Mouse (Mus musculus): ENCODE measurements at regions not wholly inside any gene's neighbourhood (a gene's known extent, or its start where the extent isn't known, plus 50 kb on each side); places are given as distances from the start of the nearest gene placed in this dataset.

DNA sequence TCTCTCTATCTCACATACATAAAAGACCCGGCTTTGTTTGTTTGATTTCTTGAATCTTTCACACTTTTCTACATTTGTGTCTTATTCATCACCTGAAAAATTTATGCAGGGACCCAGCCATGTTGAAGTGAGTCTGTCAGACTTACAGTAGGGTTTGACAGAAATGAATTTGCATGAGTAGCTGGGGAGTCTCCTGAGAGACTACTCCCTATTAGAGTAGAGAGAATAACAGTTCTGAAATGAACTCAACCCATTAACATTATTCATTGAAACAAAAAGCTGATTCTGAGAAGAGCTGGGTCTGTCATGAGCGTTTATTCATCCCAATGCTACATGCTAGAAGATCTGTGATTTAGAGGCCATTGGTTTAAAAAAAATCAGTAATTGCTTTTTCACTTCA is 82.0 kb upstream of the Snx19 start:
- TF ChIP-seq CTCF (IDR thresholded peaks at IDR 0.05; ENCODE audit: low read depth, low read length) (no peak), TAL1 (conservative IDR thresholded peaks at IDR 0.05; ENCODE audit: low read depth, low read length) (no peak), POLR2AphosphoS5 (IDR thresholded peaks at IDR 0.05; ENCODE audit: insufficient replicate concordance, low read depth, low read length) (no peak)

Measured in G1E (cell line).